Mouse (Mus musculus): ENCODE measurements at regions not wholly inside any gene's neighbourhood (a gene's known extent, or its start where the extent isn't known, plus 50 kb on each side); places are given as distances from the start of the nearest gene placed in this dataset.
A peak's percentile ranks its signal among the peaks of the same experiment; 100 is the strongest.

GRCm38 (mm10) chr8:4411126-4411525 is 81.7 kb upstream of the Cers4 start:
- no peak for DNase-seq (ENCODE audit: low spot score in 2 of 2)

DNA sequence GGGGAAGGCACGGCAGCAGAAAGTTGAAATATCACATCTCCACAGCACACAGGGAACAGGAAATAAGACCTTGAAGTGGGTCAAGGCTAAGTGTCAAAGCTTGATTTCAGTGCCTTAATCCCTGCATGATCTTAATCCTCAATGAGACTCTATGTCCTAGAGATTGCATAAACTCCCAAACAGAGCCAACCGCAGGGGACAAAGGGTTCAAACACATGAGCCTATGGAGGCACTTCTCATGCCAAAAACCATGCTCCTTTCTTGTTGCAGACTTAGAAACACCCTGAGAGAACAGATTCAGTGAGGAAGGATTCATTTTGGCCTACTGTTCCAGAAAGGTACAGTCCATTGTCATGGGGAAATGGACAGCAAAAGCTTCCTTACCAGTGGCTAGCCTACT is 81.0 kb upstream of the Cers4 start:
- no peak for DNase-seq (ENCODE audit: low spot score in 2 of 2)

DNA sequence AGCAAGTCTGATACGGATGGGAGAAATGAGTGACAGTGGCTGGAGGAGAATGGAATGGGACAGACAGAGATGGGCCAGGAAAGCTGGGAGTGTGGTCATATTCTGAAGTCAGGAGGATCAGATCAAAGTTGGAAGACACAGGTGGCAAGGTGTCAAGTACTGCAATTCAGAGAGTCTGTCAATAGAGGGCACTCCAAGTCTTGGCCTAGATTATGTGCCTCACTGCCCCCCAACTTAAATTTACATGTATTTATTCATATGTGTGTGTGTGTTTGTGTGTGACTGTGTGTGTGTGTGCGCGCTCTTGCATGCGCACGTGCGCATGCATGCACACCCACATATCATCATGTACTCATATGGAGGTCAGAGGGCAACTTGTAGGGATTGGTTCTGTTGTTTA is 79.6 kb upstream of the Cers4 start:
- peak; percentile 6 to 8 for DNase-seq (ENCODE audit: low spot score in 2 of 2)

- DNase-seq (ENCODE audit: low spot score in 2 of 2): no peak
These were observed 79.1 kb upstream of the Cers4 start for GRCm38 (mm10) chr8:4413764-4414163.

- DNase-seq (ENCODE audit: low spot score in 2 of 2): no peak
These were observed 75.7 kb upstream of the Cers4 start for GRCm38 (mm10) chr8:4417141-4417540.

- no peak for DNase-seq (ENCODE audit: low spot score in 2 of 2)
These were observed 59.7 kb upstream of the Cers4 start for GRCm38 (mm10) chr8:4433161-4433560.

DNA sequence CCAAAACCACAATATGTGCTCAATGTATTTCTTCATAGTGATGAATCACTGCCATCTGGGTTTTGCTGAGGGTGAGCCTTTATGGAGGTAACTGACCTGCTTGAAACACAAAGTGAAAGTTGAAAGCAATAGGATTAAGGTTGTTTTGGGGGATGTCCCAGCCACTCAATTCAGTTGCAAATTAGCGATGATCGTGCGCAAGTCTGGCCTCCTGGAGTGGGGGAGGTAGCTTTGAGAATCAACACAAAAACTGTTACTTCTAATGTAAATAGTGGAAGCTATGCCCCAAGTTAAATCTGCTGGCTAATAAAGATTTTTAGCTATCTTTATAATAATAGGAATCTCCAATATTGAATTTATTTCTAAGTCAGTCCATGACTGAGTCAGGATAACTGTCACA is 56.3 kb upstream of the Cers4 start:
- DNase-seq (ENCODE audit: low spot score in 2 of 2): no peak
